Mouse (Mus musculus): ENCODE data around the gene Alx3.

The Alx3 gene

DNA sequence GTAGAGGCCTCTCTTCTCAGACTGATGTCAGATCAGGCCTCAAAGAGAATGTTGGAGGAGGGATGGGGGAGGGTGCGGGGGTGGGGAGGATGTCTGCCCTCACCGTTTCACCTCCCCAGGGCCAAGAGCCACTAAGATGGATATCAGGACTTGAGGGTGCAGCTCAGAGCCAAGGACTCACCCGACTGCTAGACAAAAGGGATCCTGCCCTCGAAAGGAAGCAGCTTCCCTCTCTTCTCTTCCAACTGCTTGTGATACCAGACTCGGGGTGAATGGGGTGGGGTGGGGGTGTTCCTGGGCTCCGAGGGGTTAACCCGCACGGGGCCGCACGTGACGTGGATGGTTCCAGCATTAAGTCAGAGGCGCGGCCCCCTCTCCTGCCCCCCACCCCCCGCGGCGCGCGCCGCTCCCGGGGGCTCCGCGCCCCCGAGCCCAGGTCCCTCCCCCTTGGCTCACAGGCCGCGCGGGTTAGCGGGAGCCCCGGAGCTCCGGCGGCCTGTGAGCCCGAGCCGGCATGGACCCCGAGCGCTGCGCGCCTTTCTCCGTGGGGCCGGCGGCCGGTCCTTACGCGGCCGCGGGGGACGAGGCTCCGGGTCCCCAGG, at the start of gene Alx3:
Alx3 (plus strand) TSS at position 370 of the 602 bp plus-strand sequence.
- no peak for DNase-seq (ENCODE audit: low spot score)

DNA sequence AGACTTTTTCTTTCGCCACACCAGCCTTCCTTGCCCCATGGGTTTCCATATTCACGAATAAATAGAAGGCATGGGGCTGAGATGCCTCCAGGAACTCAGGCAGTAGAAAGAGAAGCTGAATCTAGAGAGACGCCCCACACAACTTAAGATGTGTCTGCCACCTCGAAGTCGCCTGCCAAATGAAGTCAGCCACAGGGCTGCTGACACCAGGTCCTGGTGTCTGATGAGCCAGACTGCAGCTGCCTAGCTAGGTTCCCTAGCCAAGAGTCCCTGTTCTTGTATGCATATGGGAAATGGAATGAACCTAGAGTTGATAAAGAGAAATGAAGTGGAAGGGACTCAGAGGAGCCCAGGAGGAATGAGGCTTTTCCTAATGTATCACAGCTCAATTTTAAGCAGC, 49.6 kb upstream of the Alx3 start:
- DNase-seq (ENCODE audit: low spot score): no peak

DNA sequence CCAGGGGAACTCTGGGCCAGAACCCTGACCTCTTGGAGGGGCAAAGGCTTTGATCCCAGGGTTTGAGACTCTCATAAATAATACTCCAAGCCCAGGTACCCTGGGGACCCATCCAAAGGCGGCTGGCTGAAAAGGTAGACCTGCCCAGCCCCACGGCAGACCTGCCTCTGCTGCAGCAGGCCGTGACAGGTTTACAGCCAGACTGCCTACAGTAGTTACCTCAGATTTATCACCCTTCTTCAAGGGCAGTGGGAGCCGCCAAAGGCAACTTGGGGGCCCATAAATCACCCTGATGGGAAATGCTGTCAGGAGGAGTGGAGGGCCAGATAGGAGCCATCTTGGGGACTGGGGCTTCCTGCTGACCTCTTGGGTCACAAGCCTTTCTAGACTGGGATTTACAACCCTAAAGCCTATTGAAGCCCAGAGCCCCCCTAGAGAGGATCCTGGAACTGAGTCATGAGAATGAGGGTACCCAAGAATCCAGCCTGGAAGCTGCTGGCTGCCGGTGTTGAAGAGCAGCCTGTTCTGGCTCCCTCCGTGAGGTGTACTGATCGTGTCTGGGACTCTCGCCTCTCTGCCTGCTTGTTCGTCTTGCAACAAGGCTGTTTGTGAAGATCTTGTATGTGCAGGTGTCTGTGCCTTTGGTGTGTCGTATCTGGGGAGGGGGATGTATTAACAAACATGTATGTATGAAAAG, 49.0 kb upstream of the Alx3 start:
- no peak for DNase-seq (ENCODE audit: low spot score)

DNA sequence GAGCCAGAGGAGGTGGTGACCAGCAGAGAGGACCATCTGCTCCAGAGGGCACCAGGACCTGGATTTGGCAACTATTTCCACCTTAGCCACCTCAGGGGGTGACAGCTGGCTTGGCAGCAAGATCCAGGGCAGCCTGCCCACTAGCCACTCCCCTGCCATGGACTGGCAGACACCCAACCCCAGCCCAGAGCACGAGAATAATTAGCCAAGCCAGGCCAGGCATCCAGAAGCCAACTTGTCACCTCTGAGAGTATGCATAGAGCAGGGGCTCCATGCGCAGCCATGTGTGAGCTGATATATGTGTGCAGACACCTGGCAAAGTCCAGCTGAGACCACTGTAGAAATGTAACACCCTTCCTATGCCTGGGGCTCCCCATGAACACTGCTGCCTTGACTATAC, 47.9 kb upstream of the Alx3 start:
- DNase-seq (ENCODE audit: low spot score): no peak

DNA sequence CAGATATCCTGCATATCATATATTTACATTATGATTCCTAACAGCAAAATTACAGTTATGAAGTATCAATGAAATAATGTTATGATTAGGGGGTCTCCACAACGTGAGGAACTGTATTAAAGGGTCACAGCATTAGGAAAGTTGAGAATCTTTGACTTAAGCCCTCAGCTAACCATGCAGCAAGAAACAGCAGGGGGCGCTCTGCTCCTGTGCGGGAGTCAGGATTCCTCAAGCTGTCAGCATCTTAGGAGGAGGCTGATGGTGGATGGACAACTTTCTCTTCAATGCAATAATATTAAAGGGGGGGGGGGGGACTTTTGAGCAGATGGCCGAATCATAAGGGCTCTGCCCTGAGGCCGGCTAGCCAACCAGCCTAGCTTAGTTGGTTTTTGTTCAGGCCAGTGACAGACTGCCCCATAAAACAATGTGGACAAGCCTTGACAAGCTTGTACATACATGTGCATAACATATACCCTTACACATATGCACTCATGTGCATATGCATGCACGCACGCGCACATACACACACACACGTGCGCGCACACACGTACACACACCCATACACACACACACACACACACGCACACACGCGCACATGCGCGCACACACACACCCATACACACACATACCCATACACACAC, 44.3 kb upstream of the Alx3 start:
- DNase-seq (ENCODE audit: low spot score): peak; percentile 42

DNA sequence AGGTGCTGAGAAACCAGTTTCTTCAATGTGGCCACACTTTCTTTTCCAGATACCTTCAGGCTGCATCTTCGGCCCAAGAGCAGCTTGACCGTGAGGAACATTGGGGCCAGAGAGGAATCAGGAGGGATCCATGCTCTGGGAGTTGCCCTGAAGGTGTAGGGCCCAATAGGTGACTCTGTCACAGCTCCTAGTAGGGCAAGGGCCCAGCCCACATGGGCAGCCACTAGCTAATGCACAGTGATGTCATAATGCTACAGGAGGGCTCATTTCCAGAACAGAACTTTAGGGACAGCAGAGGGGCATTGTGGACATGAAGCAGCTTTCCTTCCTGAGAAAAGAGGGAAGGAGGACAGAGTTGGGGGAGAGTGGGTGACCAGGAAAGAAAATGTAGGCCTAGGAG, 40.0 kb upstream of the Alx3 start, which contains the start of gene Ubl4b:
Ubl4b (minus strand) TSS at position 232 of the 400 bp plus-strand sequence.
- DNase-seq (ENCODE audit: low spot score): no peak

DNA sequence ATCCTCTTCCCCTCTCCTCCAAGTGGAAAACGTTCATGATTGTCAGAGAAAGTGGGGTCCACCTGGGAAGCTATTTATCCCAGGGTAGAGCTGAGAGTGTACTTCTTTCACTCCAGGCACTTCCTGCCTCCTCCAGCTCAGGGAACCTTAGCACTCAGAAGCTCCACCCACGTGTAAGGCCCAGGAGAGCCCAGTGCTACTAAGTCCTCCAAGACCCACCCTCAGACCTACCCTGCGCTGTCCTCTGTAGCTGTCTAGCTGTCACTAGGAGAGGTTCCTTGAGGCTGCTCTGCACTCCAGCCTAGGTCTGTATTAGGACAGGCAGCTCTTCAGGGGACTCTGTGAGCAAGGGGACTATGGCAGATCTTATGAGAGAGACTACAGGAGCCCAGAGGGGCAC, 36.1 kb upstream of the Alx3 start:
- no peak for DNase-seq (ENCODE audit: low spot score)

DNA sequence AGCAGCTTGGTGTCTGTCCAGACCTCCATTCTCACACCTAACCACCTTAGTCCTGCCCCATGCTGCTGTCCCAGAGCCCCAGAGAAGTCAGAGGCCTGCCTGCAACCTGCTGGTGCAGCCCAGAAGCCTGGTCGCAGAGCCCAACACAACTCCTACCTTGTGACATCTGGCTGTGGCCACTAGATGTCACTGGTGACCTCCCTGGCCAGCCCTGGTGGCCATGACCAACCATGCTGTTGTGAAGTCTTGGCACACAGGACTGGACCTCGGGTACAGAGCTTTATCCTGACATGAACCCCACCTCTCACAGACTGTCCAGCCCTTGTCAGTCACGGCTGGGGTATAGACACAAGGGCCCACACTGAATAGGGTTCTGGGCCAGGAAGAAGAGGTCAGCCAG, 35.6 kb upstream of the Alx3 start:
- DNase-seq (ENCODE audit: low spot score): peak; percentile 27

DNA sequence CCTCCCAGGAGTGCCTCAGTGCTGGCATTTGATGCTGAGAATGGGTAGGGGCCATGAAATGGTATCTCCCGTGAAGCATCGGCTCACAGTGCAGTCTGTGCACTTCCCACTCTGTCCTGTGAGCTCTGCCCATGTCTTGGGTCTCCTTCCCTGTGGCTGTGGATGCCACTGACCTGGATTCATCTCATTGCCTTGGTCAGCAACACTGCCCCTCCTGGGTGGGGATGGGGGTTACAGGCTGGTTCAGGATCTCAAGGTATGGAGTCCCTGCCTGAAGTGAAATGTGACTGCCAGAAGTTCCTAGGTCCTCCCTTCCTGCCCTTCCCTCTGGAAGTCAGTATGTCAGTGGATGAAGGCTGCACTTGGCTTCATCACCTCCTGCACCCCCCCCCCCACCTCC, 32.7 kb upstream of the Alx3 start:
- DNase-seq (ENCODE audit: low spot score): no peak

DNA sequence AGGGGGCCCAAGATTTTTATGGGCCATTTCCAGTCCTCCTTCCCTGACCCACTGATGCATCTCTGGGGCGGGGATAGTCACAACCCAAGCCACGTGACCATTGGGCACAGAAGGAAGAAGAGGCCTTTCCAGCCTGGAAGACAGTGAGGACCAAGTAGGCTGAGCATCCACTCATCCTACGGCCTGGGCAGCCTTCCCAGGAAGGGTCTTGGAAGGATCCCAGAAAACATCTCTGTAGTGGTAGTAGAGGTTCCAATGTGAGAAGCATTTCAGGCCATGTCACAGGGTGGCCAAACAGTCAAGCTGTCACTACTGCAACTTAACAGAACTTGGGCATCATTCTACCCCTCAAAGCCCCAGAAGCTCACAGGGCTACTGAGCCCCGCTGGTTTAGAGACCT, 32.2 kb upstream of the Alx3 start:
- DNase-seq (ENCODE audit: low spot score): no peak

DNA sequence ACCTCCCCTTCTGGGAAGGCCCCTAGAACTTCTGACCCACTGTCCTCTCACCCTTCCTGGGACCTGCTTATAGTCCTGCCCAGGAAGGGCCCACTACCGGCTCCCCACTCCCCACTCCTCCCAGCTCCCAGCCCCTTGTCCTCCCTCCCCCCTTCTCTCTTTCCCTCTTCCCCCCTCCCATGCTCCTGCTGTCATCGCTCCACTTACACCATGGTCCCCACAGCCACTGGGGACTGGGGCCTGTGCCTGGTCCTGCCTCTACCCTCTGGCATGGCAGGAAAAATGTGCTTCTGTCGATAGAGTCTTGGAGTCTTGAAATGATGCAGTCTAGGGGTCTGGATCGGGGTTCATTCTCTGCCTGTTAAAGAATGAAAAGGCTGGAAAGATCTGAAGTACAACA, 31.0 kb upstream of the Alx3 start:
- DNase-seq (ENCODE audit: low spot score): no peak

DNA sequence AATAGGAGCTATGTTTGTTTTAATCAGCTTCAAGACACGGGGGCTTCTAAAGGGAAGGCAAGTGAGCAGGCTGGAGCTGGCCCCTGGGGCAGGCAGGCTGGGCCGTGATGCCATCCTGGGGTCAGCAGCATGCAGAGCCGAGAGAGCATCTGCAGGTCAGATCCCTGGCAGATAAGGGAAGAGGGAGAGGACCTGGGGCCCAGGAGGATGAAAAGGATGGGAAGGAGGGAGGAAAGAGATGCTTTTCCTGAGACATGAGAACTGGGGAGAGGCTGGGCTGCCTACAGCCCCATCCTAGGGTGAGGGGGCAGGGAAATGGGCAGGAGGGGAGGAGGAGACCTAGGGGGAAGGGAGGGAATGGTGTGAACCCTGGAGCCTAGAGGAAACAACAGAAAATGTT, 29.5 kb upstream of the Alx3 start:
- no peak for DNase-seq (ENCODE audit: low spot score)

DNA sequence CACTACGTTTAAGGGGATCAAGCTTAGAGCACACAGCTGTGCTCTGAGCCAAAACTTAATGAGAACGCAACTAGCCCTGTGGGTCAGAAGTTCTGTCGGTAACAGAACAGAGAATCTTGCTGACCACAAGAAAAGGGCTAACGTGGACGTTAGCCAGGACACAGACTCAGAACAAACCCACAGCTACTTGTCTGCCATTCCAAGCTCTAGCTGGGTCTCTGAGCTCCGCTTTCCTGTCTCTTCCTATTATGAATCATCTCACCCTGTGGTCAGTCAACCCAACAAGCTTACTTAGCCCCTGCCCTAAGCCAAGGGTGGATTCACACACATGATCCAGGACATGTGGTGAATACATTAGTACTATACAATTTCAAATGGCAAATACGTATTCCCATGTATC, 27.1 kb upstream of the Alx3 start:
- no peak for DNase-seq (ENCODE audit: low spot score)

DNA sequence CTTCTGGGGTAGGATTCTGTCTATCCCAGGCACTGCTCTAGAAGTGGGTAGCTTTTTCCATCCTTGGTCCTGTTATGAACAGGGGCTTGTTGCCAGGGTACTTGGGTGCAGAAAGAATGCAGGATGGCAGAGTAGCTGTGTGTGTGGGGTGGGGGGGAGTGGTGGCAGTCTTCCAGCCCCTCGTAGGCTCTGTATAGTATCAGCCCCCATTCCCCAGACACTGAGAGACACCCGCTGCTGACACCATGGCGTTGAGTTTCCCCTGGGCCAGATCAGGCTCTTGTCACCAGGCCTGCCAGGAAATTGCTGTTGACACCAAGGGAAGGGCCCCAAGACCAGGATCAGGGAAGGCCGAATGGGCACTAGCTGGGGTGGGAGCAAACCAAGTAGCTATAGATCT, 26.1 kb upstream of the Alx3 start:
- DNase-seq (ENCODE audit: low spot score): no peak

DNA sequence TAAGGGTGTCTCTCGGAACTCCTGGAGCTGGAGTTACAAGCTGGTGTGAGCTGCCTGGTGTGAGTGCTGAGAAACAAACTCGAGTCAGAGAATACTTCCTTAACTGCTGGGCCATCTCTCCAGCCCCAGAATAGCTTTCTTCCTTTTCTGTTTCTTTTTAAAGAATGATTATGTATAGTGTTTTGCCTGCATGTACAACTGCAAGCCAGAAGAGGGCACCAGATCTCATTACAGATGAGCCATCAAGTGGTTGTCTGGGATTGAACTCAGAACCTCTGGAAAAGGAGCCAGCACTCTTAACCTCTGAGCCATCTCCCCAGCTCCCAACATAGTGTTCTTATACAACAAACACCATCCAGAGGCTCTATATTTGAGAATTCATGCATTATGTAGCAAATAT, 23.6 kb upstream of the Alx3 start:
- DNase-seq (ENCODE audit: low spot score): no peak

DNA sequence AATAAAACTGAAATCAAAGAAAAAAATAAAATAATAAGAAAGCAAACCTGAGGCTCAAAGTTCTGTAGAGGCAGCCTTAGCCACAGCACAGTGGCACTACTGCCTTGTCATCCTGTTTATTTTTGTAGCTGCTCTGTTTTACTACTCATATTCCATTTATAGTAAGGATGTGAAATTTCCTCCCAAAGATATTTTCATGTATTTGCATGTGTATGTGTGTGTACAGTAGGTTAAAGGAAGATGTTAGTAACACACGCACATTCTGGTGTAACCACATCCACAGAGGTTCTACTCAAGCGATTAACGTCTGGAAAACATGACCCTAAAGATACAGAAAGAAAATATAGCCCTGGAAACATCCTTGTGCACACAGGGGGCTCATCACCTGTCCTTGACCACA, 18.0 kb upstream of the Alx3 start:
- DNase-seq (ENCODE audit: low spot score): no peak

DNA sequence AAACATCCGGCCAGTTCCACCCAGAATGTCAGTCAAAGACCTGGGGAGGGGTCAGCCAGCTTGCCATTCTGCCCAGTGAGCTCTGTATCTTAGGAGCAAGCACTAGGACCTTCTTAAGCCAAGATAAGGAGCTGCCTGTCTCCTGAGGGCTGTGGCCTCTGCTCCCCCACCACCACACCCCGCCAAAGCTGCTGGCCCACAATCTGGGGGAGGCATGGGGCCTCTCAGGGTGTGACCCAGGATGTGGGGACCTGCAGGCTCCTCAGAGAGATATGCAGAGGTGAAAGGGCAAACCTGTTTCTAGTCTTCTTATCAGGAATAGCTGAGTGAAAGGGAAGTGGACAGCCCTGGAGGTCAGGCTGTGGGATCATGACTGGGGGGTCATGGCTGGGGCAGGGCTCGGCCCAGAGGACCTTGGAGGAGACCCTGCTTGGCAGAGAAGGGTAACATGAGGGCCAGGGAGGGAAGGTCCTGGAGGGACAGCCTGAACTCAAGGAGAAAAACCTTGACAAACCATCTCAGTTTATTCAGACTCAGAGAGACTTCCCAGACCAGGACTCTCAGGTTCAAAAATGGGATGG, 16.9 kb upstream of the Alx3 start:
- DNase-seq (ENCODE audit: low spot score): peak; percentile 48

DNA sequence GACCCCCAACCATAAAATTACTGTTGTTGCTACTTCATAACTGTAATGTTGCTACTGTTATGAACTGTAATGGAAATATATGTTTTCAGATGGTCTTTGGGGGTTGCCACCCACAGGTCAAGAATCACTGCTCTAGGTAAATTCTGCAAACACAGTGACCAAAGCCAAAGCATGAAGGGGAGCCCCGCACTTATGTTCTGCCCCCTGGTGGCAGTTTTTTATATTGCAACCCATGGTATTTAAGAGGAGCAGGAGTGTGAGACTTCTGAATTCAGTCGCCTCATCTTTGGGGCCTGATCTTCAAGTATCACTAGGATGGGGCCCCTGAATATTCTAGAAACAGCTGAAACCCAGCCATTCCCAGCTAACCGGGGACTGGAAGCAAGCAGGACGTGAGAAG, 15.4 kb upstream of the Alx3 start:
- peak; percentile 64 for DNase-seq (ENCODE audit: low spot score)

DNA sequence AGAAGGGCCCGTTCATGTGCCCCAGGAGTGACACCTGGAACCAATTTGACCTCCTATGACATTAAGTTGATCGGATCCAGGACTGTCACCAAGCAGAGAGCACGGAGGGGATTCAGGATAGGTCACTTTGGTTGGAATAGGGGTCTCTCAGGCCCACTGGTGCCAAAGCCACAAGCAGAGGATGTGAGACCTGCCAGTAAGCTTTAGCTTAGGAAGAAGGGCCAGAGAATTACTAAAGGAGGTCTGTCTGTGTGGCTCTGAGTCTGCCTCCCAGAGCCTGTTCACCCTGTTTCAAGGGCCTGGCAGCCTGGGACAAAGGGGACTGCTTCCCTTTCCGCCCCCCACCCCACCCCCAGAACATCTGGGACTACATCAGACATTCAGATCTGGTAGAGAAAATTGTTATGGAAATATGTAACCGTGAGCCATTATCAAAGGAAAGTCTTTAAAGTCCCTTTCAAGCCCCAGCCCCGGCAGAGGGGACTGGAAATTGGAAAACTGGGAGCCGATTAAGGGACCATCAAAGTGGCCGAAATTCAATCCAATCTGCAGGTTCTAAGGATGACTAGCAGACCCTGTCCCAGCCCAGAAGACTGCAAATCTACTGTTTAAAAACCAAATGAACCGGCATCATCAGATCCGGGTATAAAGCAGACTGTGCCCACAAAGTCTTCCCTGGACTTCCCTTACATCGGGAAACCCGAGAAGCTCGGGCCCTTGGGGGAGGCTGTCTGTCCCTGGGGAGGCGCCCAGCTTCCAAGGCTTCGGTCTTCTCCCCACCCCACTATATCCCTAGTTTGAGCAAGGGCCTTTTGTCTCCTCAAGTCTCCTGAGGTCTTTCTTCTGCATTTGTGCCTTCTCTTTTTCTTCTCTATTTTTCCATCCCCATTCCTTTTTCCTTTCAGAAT, 13.5 kb upstream of the Alx3 start:
- DNase-seq (ENCODE audit: low spot score): no peak

DNA sequence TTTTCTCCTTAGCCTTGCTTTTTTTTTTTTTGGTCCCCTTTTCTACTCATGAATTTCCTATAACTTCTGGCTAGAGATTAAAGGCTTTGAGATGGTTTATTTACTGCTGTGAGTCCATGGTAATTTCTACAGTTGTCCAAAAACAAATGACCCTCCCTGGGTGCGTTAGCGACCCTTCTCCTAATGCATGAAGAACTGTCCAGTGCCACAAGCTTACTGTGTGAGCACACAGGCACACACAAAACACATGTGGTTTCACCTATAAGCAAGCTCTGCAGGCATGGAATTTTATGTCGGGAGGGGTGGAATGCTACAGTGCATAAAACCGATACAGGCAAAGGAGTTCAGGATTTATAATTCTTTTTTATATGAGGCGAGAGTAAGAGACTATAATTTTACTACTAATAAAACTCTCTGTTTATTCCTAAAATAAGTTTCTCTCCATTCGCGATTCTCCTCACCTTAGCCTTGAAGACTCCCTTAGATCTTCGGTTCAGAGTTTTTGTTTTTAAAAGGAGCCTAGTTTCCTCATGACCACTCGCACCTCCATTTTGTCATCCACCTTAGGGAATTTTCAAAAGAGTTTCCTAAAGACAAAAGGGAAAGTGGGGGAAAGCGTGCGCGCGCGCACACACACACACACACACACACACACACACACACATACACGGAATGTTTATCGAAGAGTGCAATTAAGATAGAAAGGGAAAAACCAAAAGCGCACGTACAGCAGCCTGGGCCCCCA, 12.5 kb upstream of the Alx3 start:
- no peak for DNase-seq (ENCODE audit: low spot score)
